Mouse (Mus musculus): ENCODE data around the gene Cit.

- no peak for TF ChIP-seq CTCF (IDR thresholded peaks at IDR 0.05; ENCODE audit: borderline replicate concordance, control insufficient read depth, extremely low read depth, insufficient read depth, low read length, poor library complexity)
- no peak for TF ChIP-seq POLR2A (IDR thresholded peaks at IDR 0.05; ENCODE audit: control insufficient read depth, extremely low read depth, insufficient read depth, low read length, poor library complexity)
Observed at GRCm38 (mm10) chr5:116052171-116052570, 207.1 kb downstream of the Cit start.
